7 mouse cellular contexts compared by ENCODE assay signal in genomic region chr13:93237677-93238398, GRCm38 (mm10). TPM values are rescaled to one million over a fixed set of nuclear protein-coding genes. Genes with fewer than 3 reads are reported as not detected.
DNase-seq lines count a peak whose midpoint lies in the region; ATAC-seq lines count a peak whose summit lies in the region.

No protein-coding gene starts in this region.

- intact Hi-C loops in heart, postnatal 14 days (cut with DNase I): loop anchor here (10.0 kb wide), 1 partner anchor 373 kb away; no protein-coding TSS in a partner anchor

- 48% methylated on average over 9 of the region's 9 CpGs for WGBS in liver, embryonic 16.5 days (ENCODE audit: insufficient replicate concordance)

- ATAC-seq in liver, embryonic 16.5 days (ENCODE audit: low read depth): peak; percentile 27

- no peak overlapping the region for H3K4me2 ChIP-seq in liver, embryonic 16.5 days (ENCODE audit: low read depth, low read length)

- DNase-seq in A20 (ENCODE audit: low read depth, low spot score) (peak; percentile 66), MEL-GATA-1-ER (ENCODE audit: extremely low read depth, low read depth) (peak; percentile 12)
- peak; percentile 11 to 35 for DNase-seq in heart, postnatal 14 days
- no peak for DNase-seq in thymus, postnatal 14 days
- DNase-seq in frontal cortex, postnatal 10 days (ENCODE audit: low spot score in 2 of 2): no peak
- DNase-seq in left cerebral cortex, adult 11 months (ENCODE audit: low spot score): no peak

- H3K4me1 ChIP-seq in liver, embryonic 16.5 days (ENCODE audit: control insufficient read depth, low read depth, low read length): peaks cover 30% of the 10 kb centered on the region

- H3K9me3 ChIP-seq in liver, embryonic 16.5 days (replicated peaks; ENCODE audit: control insufficient read depth, low read length): no peaks in the 10 kb centered on the region

- H3K9ac ChIP-seq in liver, embryonic 16.5 days (ENCODE audit: low read depth, low read length): no peak overlapping the region

- no peaks in the 10 kb centered on the region for H3K27me3 ChIP-seq in liver, embryonic 16.5 days (ENCODE audit: control insufficient read depth, insufficient read depth, low read depth, low read length)

- H3K4me3 ChIP-seq in liver, embryonic 16.5 days (ENCODE audit: low read depth, low read length): no peak overlapping the region

- H3K36me3 ChIP-seq in liver, embryonic 16.5 days (ENCODE audit: control insufficient read depth, insufficient read depth): no peaks in the 10 kb centered on the region

- peak overlapping the region; percentile 76 for H3K27ac ChIP-seq in liver, embryonic 16.5 days (ENCODE audit: low read length)

RNA-seq across cellular contexts. Expression of gene Tent2, which starts 45.7 kb away (rescaled TPM):
- total RNA-seq in heart, postnatal 14 days (2021): 10 to 100 TPM; 16.5 to 20.6 TPM
- 30.3 and 30.8 TPM in 2 replicates for polyA plus RNA-seq in liver, embryonic 16.5 days (2015; fragmentation: Nextera tagmentation; extraction: Ambion mirVana)

Comparison
In these comparisons a context has a peak if more than half of its experiments do, and no peak if none do; other contexts are left out.
1. DNase-seq: peak in A20 (single experiment), MEL-GATA-1-ER (single experiment) and heart, postnatal 14 days (2 of 2); none in thymus, postnatal 14 days (single experiment), frontal cortex, postnatal 10 days (0 of 2) and left cerebral cortex, adult 11 months (single experiment).